Mouse (Mus musculus) urinary bladder, postnatal 25 days (tissue): ENCODE measurements around the gene Krtap20-2.
"Not testable (repeated sequence)": the region's sequence is repeated elsewhere in the genome, so short reads cannot be mapped to it uniquely, and the experiment has no call there.

Experiments used
- DNase-seq: peaks from one replicate; pipeline ENCODE4 v3.0.0; 2022; ENCODE audit warnings: low spot score

The Krtap20-2 gene

DNA sequence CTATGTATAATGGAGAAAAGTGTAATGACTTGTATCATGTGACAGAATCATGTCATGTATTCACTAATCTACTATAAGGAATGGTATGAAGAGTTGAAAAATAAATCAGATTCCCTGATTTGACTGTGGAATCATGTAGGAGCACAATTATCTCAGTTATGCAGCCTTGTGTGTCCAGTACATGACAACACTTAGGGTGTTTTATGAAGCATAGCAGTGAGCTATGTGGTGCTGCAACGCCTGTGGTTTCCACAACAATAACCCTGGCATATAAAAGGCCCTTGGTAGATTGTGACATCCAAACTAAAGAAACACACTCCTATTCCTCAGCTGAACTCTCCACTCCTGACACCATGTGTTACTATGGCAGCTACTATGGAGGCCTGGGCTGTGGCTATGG, at the start of gene Krtap20-2:
Gene Krtap20-2 (plus strand): TSS at position 301 of the 400 bp plus-strand sequence.
- DNase-seq: no peak

GRCm38 (mm10) chr16:89157652-89158051, 48.0 kb upstream of the Krtap20-2 start, which contains the start of gene Gm9789:
TSS of gene Gm9789 (plus strand) at chr16:89157952.
- no peak for DNase-seq

- DNase-seq: not testable (repeated sequence)
Measured at GRCm38 (mm10) chr16:89169190-89169589, 36.5 kb upstream of the Krtap20-2 start, which contains the start of gene Gm7735. TSS of gene Gm7735 (plus strand) at chr16:89169490.

- DNase-seq: no peak
Measured at GRCm38 (mm10) chr16:89174435-89174834, 31.2 kb upstream of the Krtap20-2 start, which contains the start of gene 1110057P08Rik. TSS of gene 1110057P08Rik (plus strand) at chr16:89174735.

DNA sequence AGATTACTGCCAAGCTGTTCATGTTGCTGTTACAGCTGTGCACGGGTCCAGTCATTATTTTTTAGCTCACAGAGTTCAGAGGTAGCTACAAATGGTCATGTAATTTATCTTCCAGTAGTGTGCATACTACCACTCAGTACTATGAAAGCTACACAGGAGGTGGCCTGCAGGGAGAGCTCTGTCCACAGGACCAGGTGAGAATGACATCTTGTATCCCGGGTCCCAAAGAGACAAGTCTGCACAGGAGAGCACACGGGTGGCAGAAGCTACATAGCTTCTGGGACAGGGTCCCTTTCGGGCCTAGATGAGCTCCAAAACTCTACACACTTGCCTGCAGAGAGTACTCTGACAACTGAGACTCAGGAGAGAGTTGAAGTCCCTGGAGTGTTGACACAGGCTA, 17.0 kb upstream of the Krtap20-2 start:
- no peak for DNase-seq
